In the genomic region with DNA sequence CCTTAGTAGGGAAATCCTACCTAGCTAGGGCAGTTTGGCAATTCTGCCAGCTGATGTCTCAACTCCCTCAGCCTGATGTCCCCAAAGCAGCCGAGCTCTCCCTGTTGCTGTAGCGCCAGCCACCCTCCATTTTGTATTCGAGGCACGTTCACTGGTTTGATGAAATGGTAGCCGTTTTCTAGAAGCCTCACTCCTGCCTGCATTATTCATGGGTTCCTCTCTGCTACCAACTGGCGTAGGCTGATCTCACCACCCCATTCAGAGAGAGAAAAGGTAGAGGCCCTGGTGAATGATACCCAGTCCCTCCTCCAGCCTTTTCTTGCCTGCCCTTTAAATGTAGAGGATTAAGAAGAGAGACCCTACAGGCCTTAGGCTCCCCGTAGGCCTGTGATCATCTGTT, we compare ENCODE assay signal across 13 mouse cellular contexts.
DNase-seq lines count a peak whose midpoint lies in the region; ATAC-seq lines count a peak whose summit lies in the region.
"Had no signal": no experiment of that assay in that cellular context is flagged by ENCODE, and none has a peak within 500 bp of the region (broad histone marks: within the 10 kb centered on the region; RNA-seq: fewer than 3 reads in every experiment).

No protein-coding gene starts in this region.

- 87% methylated on average over 7 of the region's 7 CpGs for WGBS in kidney, embryonic 15.5 days
- 82% methylated on average over 7 of the region's 7 CpGs for WGBS in embryonic facial prominence, embryonic 10.5 days
- 47% methylated on average over 7 of the region's 7 CpGs for WGBS in hindbrain, embryonic 11.5 days
- WGBS in midbrain, embryonic 15.5 days: 20% methylated on average over 7 of the region's 7 CpGs

- H3K36me3 ChIP-seq in kidney, embryonic 15.5 days: no peaks in the 10 kb centered on the region
- H3K36me3 ChIP-seq in embryonic facial prominence, embryonic 10.5 days (replicated peaks): no peaks in the 10 kb centered on the region
- no peaks in the 10 kb centered on the region for H3K36me3 ChIP-seq in hindbrain, embryonic 11.5 days (ENCODE audit: control insufficient read depth, insufficient read depth, low read length)
- no peaks in the 10 kb centered on the region for H3K36me3 ChIP-seq in midbrain, embryonic 15.5 days (replicated peaks)

- no peak for ATAC-seq in kidney, embryonic 15.5 days (replicated peaks; ENCODE audit: low FRiP score)
- ATAC-seq in hindbrain, embryonic 11.5 days (ENCODE audit: low FRiP score): peak; percentile 13; the same call in 1 of the 2 replicates
- ATAC-seq in midbrain, embryonic 15.5 days (replicated peaks): peak; percentile 18; the same call in 1 of the 2 replicates
- no peak for ATAC-seq in granulocyte monocyte progenitor cell, adult 5-6 weeks (replicated peaks; ENCODE audit: poor library complexity, severe bottlenecking)

- no peaks in the 10 kb centered on the region for H3K9me3 ChIP-seq in kidney, embryonic 15.5 days (replicated peaks)
- H3K9me3 ChIP-seq in embryonic facial prominence, embryonic 10.5 days: no peaks in the 10 kb centered on the region
- H3K9me3 ChIP-seq in hindbrain, embryonic 11.5 days (ENCODE audit: control insufficient read depth, low read length): no peaks in the 10 kb centered on the region
- no peaks in the 10 kb centered on the region for H3K9me3 ChIP-seq in midbrain, embryonic 15.5 days

- no peak overlapping the region for H3K4me2 ChIP-seq in kidney, embryonic 15.5 days
- H3K4me2 ChIP-seq in hindbrain, embryonic 11.5 days (replicated peaks; ENCODE audit: low read depth, low read length): no peak overlapping the region
- H3K4me2 ChIP-seq in midbrain, embryonic 15.5 days: no peak overlapping the region

- 0 out of 2 replicates have a peak overlapping the region, but pooled peaks have one; percentile 16 for H3K27ac ChIP-seq in kidney, embryonic 15.5 days
- peak overlapping the region; percentile 75; the same call in 1 of the 2 replicates for H3K27ac ChIP-seq in embryonic facial prominence, embryonic 10.5 days (replicated peaks)
- H3K27ac ChIP-seq in hindbrain, embryonic 11.5 days (ENCODE audit: low read depth, low read length): peak overlapping the region; percentile 80
- H3K27ac ChIP-seq in midbrain, embryonic 15.5 days: peak overlapping the region; percentile 94
- H3K27ac ChIP-seq: liver, embryonic 14.5 days had no signal

- H3K9ac ChIP-seq in kidney, embryonic 15.5 days: no peak overlapping the region
- H3K9ac ChIP-seq in hindbrain, embryonic 11.5 days (ENCODE audit: low read depth, low read length): no peak overlapping the region
- no peak overlapping the region for H3K9ac ChIP-seq in midbrain, embryonic 15.5 days
- H3K9ac ChIP-seq: liver, embryonic 14.5 days had no signal

- H3K27me3 ChIP-seq in kidney, embryonic 15.5 days: no peaks in the 10 kb centered on the region
- H3K27me3 ChIP-seq in embryonic facial prominence, embryonic 10.5 days (replicated peaks; ENCODE audit: low read depth, poor library complexity, severe bottlenecking): peaks cover 16% of the 10 kb centered on the region
- no peaks in the 10 kb centered on the region for H3K27me3 ChIP-seq in hindbrain, embryonic 11.5 days (ENCODE audit: control insufficient read depth, insufficient read depth, low read length)
- H3K27me3 ChIP-seq in midbrain, embryonic 15.5 days (replicated peaks): no peaks in the 10 kb centered on the region

- peaks cover 58% of the 10 kb centered on the region for H3K4me1 ChIP-seq in kidney, embryonic 15.5 days
- H3K4me1 ChIP-seq in embryonic facial prominence, embryonic 10.5 days: peaks cover 74% of the 10 kb centered on the region
- peaks cover 28% of the 10 kb centered on the region for H3K4me1 ChIP-seq in hindbrain, embryonic 11.5 days (replicated peaks; ENCODE audit: control insufficient read depth, insufficient read depth, low read length)
- H3K4me1 ChIP-seq in midbrain, embryonic 15.5 days: peaks cover 87% of the 10 kb centered on the region

- H3K4me3 ChIP-seq in kidney, embryonic 15.5 days (replicated peaks): no peak overlapping the region
- H3K4me3 ChIP-seq in embryonic facial prominence, embryonic 10.5 days: no peak overlapping the region
- no peak overlapping the region for H3K4me3 ChIP-seq in hindbrain, embryonic 11.5 days (ENCODE audit: low read depth, low read length)
- no peak overlapping the region for H3K4me3 ChIP-seq in midbrain, embryonic 15.5 days

- no peak for DNase-seq in kidney, postnatal 14 days
- DNase-seq in embryonic facial prominence, embryonic 10.5 days (ENCODE audit: low spot score): no peak
- DNase-seq in hindbrain, embryonic 11.5 days (ENCODE audit: low spot score): peak; percentile 71
- no peak for DNase-seq in adrenal gland, postnatal 25 days
- no peak for DNase-seq in lung, postnatal 4 days
- DNase-seq: cerebellum, postnatal 36 days; gastrocnemius, postnatal 25 days; heart, postnatal 14 days; kidney, postnatal 10 days had no signal

Comparison
In these comparisons a context has a peak if more than half of its experiments do, and no peak if none do; other contexts are left out.
1. ATAC-seq: peak in hindbrain, embryonic 11.5 days (single experiment) and midbrain, embryonic 15.5 days (single experiment); none in kidney, embryonic 15.5 days (single experiment) and granulocyte monocyte progenitor cell, adult 5-6 weeks (single experiment).
2. H3K27ac ChIP-seq: peak in every context shown above with its lines; median percentile 94 in midbrain, embryonic 15.5 days; 80 in hindbrain, embryonic 11.5 days; 75 in embryonic facial prominence, embryonic 10.5 days; 16 in kidney, embryonic 15.5 days.